Mouse (Mus musculus): ENCODE results near the gene Hoxb9.

- TF ChIP-seq CTCF (IDR thresholded peaks at IDR 0.05; ENCODE audit: control insufficient read depth, insufficient read depth, insufficient read length) = no peak
- TF ChIP-seq MAX (IDR thresholded peaks at IDR 0.05) = no peak
Observed at GRCm38 (mm10) chr11:96320688-96321087, 49.4 kb downstream of the Hoxb9 start.

Data from C2C12 (cell line).